Mouse (Mus musculus) leukemia stem cell, adult 10-12 weeks (primary cell): ENCODE results near the gene Camk1g. TPM values are rescaled to one million over a fixed set of nuclear protein-coding genes. Genes with fewer than 3 reads are reported as not detected.

Source experiments
- polyA plus RNA-seq: library from polyadenylated mRNA; stranded (reverse); fragments of >175 nt; gene quantifications from 2 replicates; pipeline ENCODE4 v1.2.3, GENCODE M21; 2012; ENCODE audit warnings: low replicate concordance

The Camk1g gene
- polyA plus RNA-seq: not detected in 2 replicates

GRCm38 (mm10) chr1:193370096-193370495 lies at the start of gene Camk1g:
Camk1g (minus strand) TSS chr1:193370298.

Other genes starting within 250 kb of the Camk1g start
- 3.2 and 4.9 TPM in 2 replicates for gene Diexf, start 240.0 kb downstream of the Camk1g start, polyA plus RNA-seq
- not detected in 2 replicates for gene Irf6, start 217.2 kb downstream of the Camk1g start, polyA plus RNA-seq
- gene A130010J15Rik, start 202.3 kb downstream of the Camk1g start, polyA plus RNA-seq: 0.34 and 1.2 TPM in 2 replicates
- gene Traf3ip3, start 168.6 kb downstream of the Camk1g start, polyA plus RNA-seq: 14.2 and 22.6 TPM in 2 replicates
- gene Lamb3, start 162.6 kb downstream of the Camk1g start, polyA plus RNA-seq: 0.10 TPM in 1 of 2 replicates, not detected in the other
- gene Hsd11b1, start 106.2 kb downstream of the Camk1g start, polyA plus RNA-seq: 0.54 TPM in 1 of 2 replicates, not detected in the other
- gene G0s2, start 97.1 kb downstream of the Camk1g start, polyA plus RNA-seq: 2.6 and 4.0 TPM in 2 replicates